20 mouse cellular contexts compared by ENCODE assay signal in genomic region chr12:52874332-52874923, GRCm38 (mm10).
DNase-seq lines count a peak whose midpoint lies in the region; ATAC-seq and TF ChIP-seq lines count a peak whose summit lies in the region.
"Had no signal": no experiment of that assay in that cellular context is flagged by ENCODE, and none has a peak within 500 bp of the region (broad histone marks: within the 10 kb centered on the region; RNA-seq: fewer than 3 reads in every experiment).

No protein-coding gene starts in this region.

- intact Hi-C loops in heart, postnatal 25 days (cut with DNase I) = loop anchor here (10.0 kb wide), 1 partner anchor 480 kb away; no protein-coding TSS in a partner anchor

- H3K27ac ChIP-seq in kidney, postnatal 0 days = no peak overlapping the region
- peak overlapping the region; percentile 41 for H3K27ac ChIP-seq in heart, embryonic 13.5 days (replicated peaks)
- H3K27ac ChIP-seq: forebrain, embryonic 10.5 days; hindbrain, embryonic 13.5 days; limb, embryonic 13.5 days; liver, embryonic 14.5 days had no signal

- no peak for TF ChIP-seq POLR2A in myocyte (IDR thresholded peaks at IDR 0.05; ENCODE audit: insufficient read length, low read depth)

- H3K4me2 ChIP-seq in kidney, postnatal 0 days (ENCODE audit: low read length) = no peak overlapping the region
- H3K4me2 ChIP-seq in heart, embryonic 13.5 days = peak overlapping the region; percentile 1; the same call in 1 of the 2 replicates
- peak overlapping the region; percentile 57 for H3K4me2 ChIP-seq in myocyte (ENCODE audit: low read depth)
- H3K4me2 ChIP-seq: hindbrain, embryonic 13.5 days; limb, embryonic 13.5 days; lung, embryonic 14.5 days had no signal

- peak; percentile 97 for DNase-seq in heart, adult 11 months
- DNase-seq in heart, postnatal 25 days (ENCODE audit: low spot score) = no peak
- peak; percentile 41 for DNase-seq in kidney, postnatal 0 days (ENCODE audit: low spot score)
- DNase-seq in kidney, postnatal 25 days = no peak
- no peak for DNase-seq in cerebellum, adult 11-12 months
- DNase-seq: cerebellum, adult 18-20 months; cerebellum, postnatal 14 days; layer of hippocampus, adult 9-11 months; lung, embryonic 14.5 days; lung, postnatal 36 days; thymus, postnatal 14 days had no signal

- no peaks in the 10 kb centered on the region for H3K9me3 ChIP-seq in kidney, postnatal 0 days (replicated peaks; ENCODE audit: low read length)
- H3K9me3 ChIP-seq in heart, embryonic 13.5 days = no peaks in the 10 kb centered on the region
- H3K9me3 ChIP-seq: forebrain, embryonic 10.5 days; hindbrain, embryonic 13.5 days had no signal

- H3K9ac ChIP-seq in kidney, postnatal 0 days (ENCODE audit: low read depth, low read length) = no peak overlapping the region
- no peak overlapping the region for H3K9ac ChIP-seq in heart, embryonic 13.5 days
- H3K9ac ChIP-seq: hindbrain, embryonic 13.5 days; limb, embryonic 13.5 days; liver, embryonic 14.5 days; lung, embryonic 14.5 days had no signal

- no peak for ATAC-seq in kidney, postnatal 0 days (replicated peaks; ENCODE audit: low FRiP score, low read depth)
- ATAC-seq in heart, embryonic 13.5 days (ENCODE audit: extremely low read depth, insufficient number of reproducible peaks, low FRiP score, low TSS enrichment) = no peak
- ATAC-seq: CD4-positive, CD25-positive, alpha-beta regulatory T cell, adult 4 months; forebrain, embryonic 16.5 days; midbrain, embryonic 16.5 days had no signal

- no peaks in the 10 kb centered on the region for H3K4me1 ChIP-seq in kidney, postnatal 0 days (replicated peaks; ENCODE audit: insufficient read depth, low read length)
- peaks cover 73% of the 10 kb centered on the region for H3K4me1 ChIP-seq in heart, embryonic 13.5 days

- TF ChIP-seq CTCF in kidney, postnatal 0 days (IDR thresholded peaks at IDR 0.05; ENCODE audit: low read depth) = no peak

- peaks cover 53% of the 10 kb centered on the region for H3K79me2 ChIP-seq in myocyte (ENCODE audit: control insufficient read depth, insufficient read depth)

- no peaks in the 10 kb centered on the region for H3K36me3 ChIP-seq in kidney, postnatal 0 days (ENCODE audit: insufficient read depth, low read length)
- H3K36me3 ChIP-seq in heart, embryonic 13.5 days = no peaks in the 10 kb centered on the region
- H3K36me3 ChIP-seq in myocyte (ENCODE audit: control insufficient read depth, insufficient read depth) = no peaks in the 10 kb centered on the region
- H3K36me3 ChIP-seq: forebrain, embryonic 10.5 days; hindbrain, embryonic 13.5 days; limb, embryonic 13.5 days had no signal

- H3K4me3 ChIP-seq in kidney, postnatal 0 days (replicated peaks; ENCODE audit: low read depth, low read length) = no peak overlapping the region
- no peak overlapping the region for H3K4me3 ChIP-seq in heart, embryonic 13.5 days
- no peak overlapping the region for H3K4me3 ChIP-seq in myocyte
- H3K4me3 ChIP-seq: forebrain, embryonic 10.5 days; hindbrain, embryonic 13.5 days; limb, embryonic 13.5 days had no signal

- 50% methylated on average over 9 of the region's 9 CpGs for WGBS in kidney, postnatal 0 days
- WGBS in heart, embryonic 13.5 days = 36% methylated on average over 9 of the region's 9 CpGs

- no peak overlapping the region for H3ac ChIP-seq in myocyte (ENCODE audit: control insufficient read depth, insufficient read length)

- H3K27me3 ChIP-seq in kidney, postnatal 0 days (ENCODE audit: insufficient read depth, low read length) = no peaks in the 10 kb centered on the region
- H3K27me3 ChIP-seq in heart, embryonic 13.5 days (replicated peaks) = no peaks in the 10 kb centered on the region
- no peaks in the 10 kb centered on the region for H3K27me3 ChIP-seq in myocyte (ENCODE audit: control insufficient read depth, insufficient read depth, insufficient read length)
- H3K27me3 ChIP-seq: hindbrain, embryonic 13.5 days; limb, embryonic 13.5 days had no signal

TF ChIP-seq in myocyte, 11 proteins besides CTCF, POLR2A, EP300 and RAD21:
- TF ChIP-seq SRF (IDR thresholded peaks at IDR 0.05; ENCODE audit: control insufficient read depth, insufficient read length, low read depth) = no peak
- no peak for TF ChIP-seq TCF3 (IDR thresholded peaks at IDR 0.05; ENCODE audit: insufficient read length, low read depth)
- no peak for TF ChIP-seq TCF12 (IDR thresholded peaks at IDR 0.05; ENCODE audit: insufficient read depth, poor library complexity, severe bottlenecking)
- no peak for TF ChIP-seq USF1 (IDR thresholded peaks at IDR 0.05; ENCODE audit: low read depth)
- TF ChIP-seq POLR2AphosphoS2 (IDR thresholded peaks at IDR 0.05; ENCODE audit: insufficient read length, low read depth) = no peak
- no peak for TF ChIP-seq REST (IDR thresholded peaks at IDR 0.05; ENCODE audit: insufficient read depth, insufficient read length)
- no peak for TF ChIP-seq MYOG (IDR thresholded peaks at IDR 0.05; ENCODE audit: control insufficient read depth in 1 of 3, insufficient read depth in 1 of 3, insufficient read length in 2 of 3, low read depth in 2 of 3)
- no peak for TF ChIP-seq MYOD1 (IDR thresholded peaks at IDR 0.05; ENCODE audit: control insufficient read depth in 1 of 3, insufficient read length in 2 of 3, low read depth in 2 of 3)
- TF ChIP-seq CEBPB (IDR thresholded peaks at IDR 0.05; ENCODE audit: insufficient read depth, poor library complexity, severe bottlenecking) = no peak
- no peak for TF ChIP-seq MAX (IDR thresholded peaks at IDR 0.05; ENCODE audit: low read depth)
- TF ChIP-seq E2F4 (IDR thresholded peaks at IDR 0.05; ENCODE audit: insufficient read depth) = no peak

Comparison
In these comparisons a context has a peak if more than half of its experiments do, and no peak if none do; other contexts are left out.
1. DNase-seq: peak in heart, adult 11 months (single experiment) and kidney, postnatal 0 days (single experiment); none in heart, postnatal 25 days (single experiment), kidney, postnatal 25 days (0 of 2) and cerebellum, adult 11-12 months (single experiment).